Mouse (Mus musculus): ENCODE results near the gene Galnt18. TPM values are rescaled to one million over a fixed set of nuclear protein-coding genes. Genes with fewer than 3 reads are reported as not detected.

The Galnt18 gene
- polyA plus RNA-seq, 1 experiment from 2014 or later = 2.1 TPM

GRCm38 (mm10) chr7:111492242-111492949, 287.4 kb downstream of the Galnt18 start:
- 0 out of 2 replicates have a peak, but pooled peaks cover 3% of the 10 kb centered on the region for H3K4me1 ChIP-seq
- no peak overlapping the region for H3K27ac ChIP-seq
- no peaks in the 10 kb centered on the region for H3K27me3 ChIP-seq (replicated peaks)
- no peak overlapping the region for H3K9ac ChIP-seq
- H3K36me3 ChIP-seq = no peaks in the 10 kb centered on the region
- WGBS (ENCODE audit: insufficient replicate concordance) = 46% methylated on average over 5 of the region's 5 CpGs
- no peak overlapping the region for H3K4me3 ChIP-seq
- no peak overlapping the region for H3K4me2 ChIP-seq
- ATAC-seq = no peak
- no peaks in the 10 kb centered on the region for H3K9me3 ChIP-seq (replicated peaks)

GRCm38 (mm10) chr7:111491566-111491965, 288.2 kb downstream of the Galnt18 start:
- 0 out of 2 replicates have a peak, but pooled peaks cover 3% of the 10 kb centered on the region for H3K4me1 ChIP-seq
- H3K4me2 ChIP-seq = no peak overlapping the region
- H3K27me3 ChIP-seq (replicated peaks) = no peaks in the 10 kb centered on the region
- H3K4me3 ChIP-seq = no peak overlapping the region
- ATAC-seq = no peak
- H3K9me3 ChIP-seq (replicated peaks) = no peaks in the 10 kb centered on the region
- H3K27ac ChIP-seq = no peak overlapping the region
- H3K36me3 ChIP-seq = no peaks in the 10 kb centered on the region
- WGBS (ENCODE audit: insufficient replicate concordance) = 64% methylated on average over 2 of the region's 2 CpGs
- no peak overlapping the region for H3K9ac ChIP-seq

DNA sequence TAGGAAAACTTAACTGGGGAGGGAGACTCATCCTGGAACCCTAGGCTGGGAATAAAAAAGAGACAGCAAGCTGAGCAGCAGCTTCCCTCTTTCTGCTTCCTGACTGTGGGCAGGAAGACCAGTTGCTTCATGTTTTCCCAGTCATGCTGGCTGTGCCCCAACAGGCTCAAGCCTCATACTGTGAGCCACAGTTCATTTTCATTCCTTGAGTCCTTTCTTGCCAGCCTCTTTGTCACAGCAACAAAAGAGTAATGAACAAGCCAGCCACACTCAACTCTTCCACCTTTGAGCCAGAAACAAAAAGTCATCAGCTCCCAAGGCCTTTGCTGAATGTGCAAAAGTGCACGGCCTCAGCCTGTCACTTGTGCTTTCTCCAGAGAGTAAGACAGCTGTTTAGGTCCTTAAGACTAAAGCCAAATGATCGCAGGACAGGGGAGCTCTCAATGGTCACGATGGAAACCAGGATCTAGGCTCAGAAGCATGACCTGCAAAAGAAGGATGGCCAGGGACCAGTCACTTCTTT, 292.9 kb downstream of the Galnt18 start:
- Histone ChIP-seq H3K9me3 (replicated peaks) (no peaks in the 10 kb centered on the region), H3K27me3 (replicated peaks) (no peaks in the 10 kb centered on the region), H3K4me1 (0 out of 2 replicates have a peak, but pooled peaks cover 3% of the 10 kb centered on the region), H3K9ac (no peak overlapping the region), H3K4me2 (no peak overlapping the region), H3K27ac (no peak overlapping the region), H3K4me3 (no peak overlapping the region), H3K36me3 (no peaks in the 10 kb centered on the region)
- WGBS (ENCODE audit: insufficient replicate concordance) = 65% methylated on average over 3 of the region's 3 CpGs
- no peak for ATAC-seq

DNA sequence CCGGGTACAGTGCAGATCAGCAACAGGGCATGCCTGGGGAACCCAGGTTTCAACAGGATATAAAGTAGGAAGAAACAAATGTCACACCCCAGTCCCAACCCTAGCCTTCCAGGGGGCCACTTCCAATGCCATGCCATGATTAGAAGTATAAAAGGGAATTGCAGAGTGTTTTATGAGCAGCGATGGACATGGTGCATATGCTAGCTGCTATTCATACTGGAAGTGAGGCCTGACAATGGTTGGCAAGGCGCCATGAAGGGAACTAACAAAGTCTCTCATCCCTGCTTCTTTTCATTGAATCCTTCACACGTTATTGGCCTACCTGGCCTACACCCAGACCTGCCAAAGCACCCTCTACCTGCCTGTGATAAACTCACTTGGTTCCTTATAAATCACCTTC, 295.9 kb downstream of the Galnt18 start:
- no peaks in the 10 kb centered on the region for H3K9me3 ChIP-seq (replicated peaks)
- no peak overlapping the region for H3K4me2 ChIP-seq
- H3K27me3 ChIP-seq (replicated peaks) = no peaks in the 10 kb centered on the region
- no peaks in the 10 kb centered on the region for H3K36me3 ChIP-seq
- ATAC-seq = no peak
- H3K4me3 ChIP-seq = no peak overlapping the region
- H3K27ac ChIP-seq = no peak overlapping the region
- H3K9ac ChIP-seq = no peak overlapping the region
- WGBS (ENCODE audit: insufficient replicate concordance) = 61% methylated on average over 4 of the region's 4 CpGs
- H3K4me1 ChIP-seq = no peaks in the 10 kb centered on the region

GRCm38 (mm10) chr7:111483321-111483720, 296.5 kb downstream of the Galnt18 start:
- H3K9ac ChIP-seq = no peak overlapping the region
- H3K4me2 ChIP-seq = no peak overlapping the region
- no peaks in the 10 kb centered on the region for H3K27me3 ChIP-seq (replicated peaks)
- no peaks in the 10 kb centered on the region for H3K36me3 ChIP-seq
- H3K4me3 ChIP-seq = no peak overlapping the region
- no peak for ATAC-seq
- H3K9me3 ChIP-seq (replicated peaks) = no peaks in the 10 kb centered on the region
- no peaks in the 10 kb centered on the region for H3K4me1 ChIP-seq
- WGBS (ENCODE audit: insufficient replicate concordance) = 78% methylated on average over 3 of the region's 3 CpGs
- no peak overlapping the region for H3K27ac ChIP-seq

GRCm38 (mm10) chr7:111467715-111468114, 312.1 kb downstream of the Galnt18 start:
- no peaks in the 10 kb centered on the region for H3K27me3 ChIP-seq (replicated peaks)
- H3K4me1 ChIP-seq = no peaks in the 10 kb centered on the region
- H3K9ac ChIP-seq = no peak overlapping the region
- no peaks in the 10 kb centered on the region for H3K36me3 ChIP-seq
- H3K9me3 ChIP-seq (replicated peaks) = no peaks in the 10 kb centered on the region
- WGBS (ENCODE audit: insufficient replicate concordance) = 61% methylated on average over 5 of the region's 5 CpGs
- H3K4me2 ChIP-seq = no peak overlapping the region
- H3K27ac ChIP-seq = no peak overlapping the region
- no peak overlapping the region for H3K4me3 ChIP-seq
- no peak for ATAC-seq

DNA sequence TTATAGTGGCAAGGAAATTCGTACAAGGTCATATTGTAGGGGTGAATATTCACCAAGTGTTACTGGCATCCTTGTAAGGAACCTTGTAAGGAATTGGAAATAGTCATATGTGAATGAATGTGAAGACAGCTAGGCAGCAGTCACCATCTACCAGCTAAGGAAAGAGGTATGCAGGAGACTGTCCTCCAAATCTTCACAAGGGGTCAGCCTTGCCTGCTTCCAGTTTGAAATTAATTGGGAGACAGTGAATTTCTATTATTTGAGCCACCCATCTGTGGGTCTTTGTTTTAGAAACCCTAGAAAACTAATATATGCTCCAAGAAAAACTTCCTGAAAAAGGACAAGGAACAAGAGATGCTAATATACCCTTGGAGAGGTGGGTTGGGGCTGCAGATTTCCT, 313.1 kb downstream of the Galnt18 start:
- no peaks in the 10 kb centered on the region for H3K27me3 ChIP-seq (replicated peaks)
- no peaks in the 10 kb centered on the region for H3K9me3 ChIP-seq (replicated peaks)
- no peaks in the 10 kb centered on the region for H3K4me1 ChIP-seq
- no peaks in the 10 kb centered on the region for H3K36me3 ChIP-seq
- H3K4me2 ChIP-seq = no peak overlapping the region
- 56% methylated on average over 1 of the region's 1 CpGs for WGBS (ENCODE audit: insufficient replicate concordance)
- no peak for ATAC-seq
- no peak overlapping the region for H3K9ac ChIP-seq
- no peak overlapping the region for H3K4me3 ChIP-seq
- H3K27ac ChIP-seq = no peak overlapping the region

GRCm38 (mm10) chr7:111466121-111466520, 313.7 kb downstream of the Galnt18 start:
- H3K27me3 ChIP-seq (replicated peaks) = no peaks in the 10 kb centered on the region
- WGBS (ENCODE audit: insufficient replicate concordance) = 59% methylated on average over 3 of the region's 3 CpGs
- no peak for ATAC-seq

DNA sequence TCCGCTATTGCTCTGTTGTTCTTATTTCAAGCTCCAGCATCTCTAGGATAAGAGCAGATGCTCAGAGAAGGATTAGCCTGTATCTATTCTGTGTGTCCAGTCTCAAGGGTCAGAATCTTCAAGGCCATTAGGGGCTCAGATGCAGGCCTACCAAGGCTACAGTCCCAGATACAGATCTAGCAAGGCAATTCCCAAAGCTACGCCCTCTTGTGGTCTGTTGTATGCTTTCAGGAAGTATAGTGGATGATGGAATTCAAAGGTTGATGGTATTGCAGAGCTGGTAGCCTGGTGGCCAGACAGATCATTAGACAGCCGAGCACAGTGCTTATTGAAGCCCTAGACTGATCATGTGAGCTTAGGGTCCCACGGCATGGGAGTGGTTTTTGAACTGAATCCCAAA, 320.1 kb downstream of the Galnt18 start:
- H3K27me3 ChIP-seq (replicated peaks) = 0 out of 2 replicates have a peak, but pooled peaks cover 3% of the 10 kb centered on the region
- H3K9me3 ChIP-seq (replicated peaks) = no peaks in the 10 kb centered on the region
- no peak overlapping the region for H3K4me3 ChIP-seq
- H3K9ac ChIP-seq = no peak overlapping the region
- no peak overlapping the region for H3K4me2 ChIP-seq
- no peaks in the 10 kb centered on the region for H3K4me1 ChIP-seq
- ATAC-seq = no peak
- WGBS (ENCODE audit: insufficient replicate concordance) = 80% methylated on average over 4 of the region's 4 CpGs
- H3K27ac ChIP-seq = no peak overlapping the region
- H3K36me3 ChIP-seq = no peaks in the 10 kb centered on the region

More at GRCm38 (mm10) chr7:111466121-111466520, 313.7 kb downstream of the Galnt18 start:
- no peaks in the 10 kb centered on the region for H3K36me3 ChIP-seq
- no peak overlapping the region for H3K4me2 ChIP-seq
- H3K4me3 ChIP-seq = no peak overlapping the region
- H3K9ac ChIP-seq = no peak overlapping the region
- no peaks in the 10 kb centered on the region for H3K4me1 ChIP-seq
- no peak overlapping the region for H3K27ac ChIP-seq
- no peaks in the 10 kb centered on the region for H3K9me3 ChIP-seq (replicated peaks)

DNA sequence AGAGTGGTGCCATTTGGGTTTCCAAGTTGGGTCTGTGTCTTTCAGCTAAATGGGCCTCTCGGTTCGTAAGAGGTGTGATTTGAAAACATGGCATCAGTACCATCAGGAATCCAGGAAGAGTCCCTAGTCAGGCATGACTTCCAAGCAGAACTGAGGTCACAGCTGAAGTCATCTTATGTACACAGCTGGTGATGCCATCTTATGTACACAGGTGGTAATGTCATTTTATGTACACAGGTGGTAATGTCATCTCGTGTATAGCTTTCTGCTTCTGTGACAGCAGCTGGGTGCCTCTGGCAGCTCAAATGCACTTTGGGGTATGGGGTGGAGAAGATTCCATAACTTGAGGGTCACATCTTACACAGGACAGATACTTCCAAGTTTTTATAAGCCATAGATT, 323.8 kb downstream of the Galnt18 start:
- Histone ChIP-seq H3K36me3 (no peaks in the 10 kb centered on the region), H3K4me1 (no peaks in the 10 kb centered on the region), H3K9me3 (replicated peaks) (no peaks in the 10 kb centered on the region), H3K4me2 (no peak overlapping the region), H3K27me3 (replicated peaks) (0 out of 2 replicates have a peak, but pooled peaks cover 3% of the 10 kb centered on the region), H3K4me3 (no peak overlapping the region), H3K27ac (no peak overlapping the region), H3K9ac (no peak overlapping the region)
- 64% methylated on average over 3 of the region's 3 CpGs for WGBS (ENCODE audit: insufficient replicate concordance)
- no peak for ATAC-seq

DNA sequence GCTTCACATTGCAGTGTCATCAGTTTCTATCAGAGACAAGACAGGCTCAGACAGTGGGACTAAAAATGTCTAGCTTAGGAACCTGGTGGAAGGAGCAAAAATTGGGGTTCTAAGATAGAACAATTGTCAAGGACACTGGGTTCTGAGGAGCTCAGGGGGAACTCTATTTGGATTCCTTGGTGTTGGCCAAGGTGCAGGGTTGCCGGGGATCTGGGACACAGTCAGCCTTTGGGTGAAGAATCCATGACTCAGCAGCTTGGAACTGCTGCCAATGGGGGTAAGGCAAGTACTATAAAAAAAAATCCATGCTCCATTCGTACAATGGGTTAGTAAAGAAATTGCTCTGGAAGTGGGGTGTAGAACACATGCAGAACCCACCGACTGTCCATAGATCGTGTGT, 324.2 kb downstream of the Galnt18 start:
- WGBS (ENCODE audit: insufficient replicate concordance) = 71% methylated on average over 4 of the region's 4 CpGs
- Histone ChIP-seq H3K9me3 (replicated peaks) (no peaks in the 10 kb centered on the region), H3K4me3 (no peak overlapping the region), H3K27ac (no peak overlapping the region), H3K4me2 (no peak overlapping the region), H3K4me1 (no peaks in the 10 kb centered on the region), H3K9ac (no peak overlapping the region), H3K27me3 (replicated peaks) (0 out of 2 replicates have a peak, but pooled peaks cover 3% of the 10 kb centered on the region), H3K36me3 (no peaks in the 10 kb centered on the region)
- ATAC-seq = no peak

DNA sequence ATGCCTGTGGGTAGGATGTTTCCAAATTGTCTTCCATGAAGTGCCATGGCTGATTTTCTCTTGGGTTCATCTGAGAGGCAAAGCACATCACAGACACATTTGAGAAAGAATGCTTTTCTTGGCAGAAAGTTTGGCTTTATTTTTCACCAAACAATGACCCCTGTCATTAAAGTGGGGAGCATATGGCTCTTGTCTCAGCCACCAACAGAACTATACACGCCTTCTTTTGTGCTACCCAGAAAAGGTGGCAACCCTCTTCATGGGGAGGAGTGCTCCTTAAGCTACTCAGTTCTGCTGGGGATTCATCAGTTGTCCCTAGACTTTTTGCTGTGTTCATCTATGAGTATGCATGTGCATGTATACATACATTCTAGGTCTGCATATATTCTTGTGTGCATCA, 327.8 kb downstream of the Galnt18 start:
- Histone ChIP-seq H3K4me3 (no peak overlapping the region), H3K27ac (no peak overlapping the region), H3K4me2 (no peak overlapping the region), H3K36me3 (no peaks in the 10 kb centered on the region), H3K4me1 (no peaks in the 10 kb centered on the region), H3K27me3 (replicated peaks) (no peaks in the 10 kb centered on the region), H3K9ac (no peak overlapping the region), H3K9me3 (replicated peaks) (no peaks in the 10 kb centered on the region)
- ATAC-seq = no peak
- 46% methylated on average over 1 of the region's 1 CpGs for WGBS (ENCODE audit: insufficient replicate concordance)

All from liver, embryonic 12.5 days (tissue).